In the genomic region with DNA sequence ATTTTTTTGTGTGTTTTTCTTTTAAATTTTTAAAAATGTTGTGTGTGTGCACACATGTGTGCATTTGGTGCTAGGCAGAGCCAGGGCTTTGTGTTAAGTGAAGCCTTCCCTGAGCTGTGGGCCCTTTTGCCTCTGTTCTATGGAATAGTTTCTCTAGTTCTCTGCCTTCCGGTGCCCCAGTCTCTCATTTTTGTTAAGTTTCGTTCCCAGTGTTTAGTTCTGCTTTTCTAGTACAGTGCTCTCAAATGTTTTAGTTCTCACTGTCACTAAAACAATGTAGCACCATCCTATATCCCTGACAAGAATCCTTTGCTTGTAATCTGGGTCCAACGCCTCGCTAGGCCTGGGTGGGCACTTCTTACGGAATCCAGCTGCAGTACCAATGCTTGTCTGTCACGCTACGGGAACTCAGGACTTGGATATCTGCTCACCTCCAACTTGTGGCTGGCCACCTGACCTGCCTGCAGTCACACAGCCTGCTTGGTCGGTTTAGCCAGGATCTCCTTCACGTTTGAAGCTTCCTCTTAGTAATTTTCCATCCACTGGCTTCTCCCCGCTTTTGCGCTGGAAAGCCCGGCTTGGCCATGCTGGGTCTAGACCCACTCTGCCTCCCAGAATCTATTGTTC, we compare ENCODE assay signal across 13 mouse cellular contexts. TPM values are rescaled to one million over a fixed set of nuclear protein-coding genes. Genes with fewer than 3 reads are reported as not detected.
DNase-seq lines count a peak whose midpoint lies in the region; ATAC-seq and TF ChIP-seq lines count a peak whose summit lies in the region.
"Had no signal": no experiment of that assay in that cellular context is flagged by ENCODE, and none has a peak within 500 bp of the region (broad histone marks: within the 10 kb centered on the region; RNA-seq: fewer than 3 reads in every experiment).

No protein-coding gene starts in this region.

- no peak overlapping the region for H3K4me3 ChIP-seq in midbrain, embryonic 11.5 days (ENCODE audit: low read depth, low read length)
- H3K4me3 ChIP-seq in midbrain, embryonic 10.5 days: no peak overlapping the region
- H3K4me3 ChIP-seq in kidney, postnatal 0 days (replicated peaks; ENCODE audit: low read depth, low read length): no peak overlapping the region
- H3K4me3 ChIP-seq in hindbrain, embryonic 11.5 days (ENCODE audit: low read depth, low read length): no peak overlapping the region
- H3K4me3 ChIP-seq: hindbrain, embryonic 13.5 days; limb, embryonic 13.5 days had no signal

- no peaks in the 10 kb centered on the region for H3K36me3 ChIP-seq in midbrain, embryonic 11.5 days (ENCODE audit: control insufficient read depth, insufficient read depth, low read length)
- no peaks in the 10 kb centered on the region for H3K36me3 ChIP-seq in midbrain, embryonic 10.5 days
- H3K36me3 ChIP-seq in kidney, postnatal 0 days (ENCODE audit: insufficient read depth, low read length): no peaks in the 10 kb centered on the region
- no peaks in the 10 kb centered on the region for H3K36me3 ChIP-seq in hindbrain, embryonic 11.5 days (ENCODE audit: control insufficient read depth, insufficient read depth, low read length)
- H3K36me3 ChIP-seq: G1E; hindbrain, embryonic 13.5 days; limb, embryonic 13.5 days had no signal

- no peaks in the 10 kb centered on the region for H3K27me3 ChIP-seq in midbrain, embryonic 11.5 days (ENCODE audit: control insufficient read depth, insufficient read depth, low read length)
- H3K27me3 ChIP-seq in midbrain, embryonic 10.5 days (ENCODE audit: low read depth, poor library complexity, severe bottlenecking): no peaks in the 10 kb centered on the region
- H3K27me3 ChIP-seq in kidney, postnatal 0 days (ENCODE audit: insufficient read depth, low read length): no peaks in the 10 kb centered on the region
- H3K27me3 ChIP-seq in hindbrain, embryonic 11.5 days (ENCODE audit: control insufficient read depth, insufficient read depth, low read length): no peaks in the 10 kb centered on the region
- H3K27me3 ChIP-seq: hindbrain, embryonic 13.5 days; limb, embryonic 13.5 days had no signal

- 79% methylated on average over 12 of the region's 12 CpGs for WGBS in midbrain, embryonic 11.5 days
- WGBS in midbrain, embryonic 10.5 days: 80% methylated on average over 12 of the region's 12 CpGs
- WGBS in kidney, postnatal 0 days: 52% methylated on average over 12 of the region's 12 CpGs
- 81% methylated on average over 12 of the region's 12 CpGs for WGBS in hindbrain, embryonic 11.5 days

- H3K4me2 ChIP-seq in midbrain, embryonic 11.5 days: no peak overlapping the region
- no peak overlapping the region for H3K4me2 ChIP-seq in kidney, postnatal 0 days (ENCODE audit: low read length)
- H3K4me2 ChIP-seq in hindbrain, embryonic 11.5 days (replicated peaks; ENCODE audit: low read depth, low read length): no peak overlapping the region
- H3K4me2 ChIP-seq: hindbrain, embryonic 13.5 days; limb, embryonic 13.5 days had no signal

- H3K9me3 ChIP-seq in midbrain, embryonic 11.5 days (ENCODE audit: control insufficient read depth, low read length): no peaks in the 10 kb centered on the region
- no peaks in the 10 kb centered on the region for H3K9me3 ChIP-seq in midbrain, embryonic 10.5 days (replicated peaks)
- H3K9me3 ChIP-seq in kidney, postnatal 0 days (replicated peaks; ENCODE audit: low read length): no peaks in the 10 kb centered on the region
- no peaks in the 10 kb centered on the region for H3K9me3 ChIP-seq in hindbrain, embryonic 11.5 days (ENCODE audit: control insufficient read depth, low read length)
- H3K9me3 ChIP-seq: G1E; hindbrain, embryonic 13.5 days; limb, embryonic 13.5 days had no signal

- no peak for TF ChIP-seq CTCF in kidney, postnatal 0 days (IDR thresholded peaks at IDR 0.05; ENCODE audit: low read depth)

- ATAC-seq in midbrain, embryonic 11.5 days (ENCODE audit: low FRiP score): no peak
- peak; percentile 66; the same call in 1 of the 2 replicates for ATAC-seq in kidney, postnatal 0 days (replicated peaks; ENCODE audit: low FRiP score, low read depth)
- ATAC-seq in megakaryocyte progenitor cell, adult 5-6 weeks (replicated peaks; ENCODE audit: poor library complexity): peak; percentile 59
- ATAC-seq in hindbrain, embryonic 11.5 days (ENCODE audit: low FRiP score): no peak

- H3K27ac ChIP-seq in midbrain, embryonic 11.5 days (ENCODE audit: low read depth, low read length): no peak overlapping the region
- no peak overlapping the region for H3K27ac ChIP-seq in midbrain, embryonic 10.5 days (replicated peaks)
- H3K27ac ChIP-seq in kidney, postnatal 0 days: peak overlapping the region; percentile 65
- H3K27ac ChIP-seq in hindbrain, embryonic 11.5 days (ENCODE audit: low read depth, low read length): no peak overlapping the region
- H3K27ac ChIP-seq: hindbrain, embryonic 13.5 days; limb, embryonic 13.5 days had no signal

- no peaks in the 10 kb centered on the region for H3K4me1 ChIP-seq in midbrain, embryonic 11.5 days (ENCODE audit: control insufficient read depth, insufficient read depth, low read length)
- no peaks in the 10 kb centered on the region for H3K4me1 ChIP-seq in midbrain, embryonic 10.5 days
- no peaks in the 10 kb centered on the region; the same call in 1 of the 2 replicates for H3K4me1 ChIP-seq in kidney, postnatal 0 days (replicated peaks; ENCODE audit: insufficient read depth, low read length)
- no peaks in the 10 kb centered on the region for H3K4me1 ChIP-seq in hindbrain, embryonic 11.5 days (replicated peaks; ENCODE audit: control insufficient read depth, insufficient read depth, low read length)
- H3K4me1 ChIP-seq: hindbrain, embryonic 13.5 days; limb, embryonic 13.5 days had no signal

- peak; percentile 61 for DNase-seq in midbrain, embryonic 11.5 days (ENCODE audit: low spot score, missing footprints)
- no peak for DNase-seq in midbrain, embryonic 10.5 days (ENCODE audit: low spot score)
- DNase-seq in R1 (ENCODE audit: low read depth, low spot score): peak; percentile 63
- peak; percentile 47 for DNase-seq in kidney, postnatal 0 days (ENCODE audit: low spot score)
- DNase-seq in hindbrain, embryonic 11.5 days (ENCODE audit: low spot score): no peak
- DNase-seq in right cerebral cortex, postnatal 10 days (ENCODE audit: low spot score in 2 of 2): no peak
- no peak for DNase-seq in adrenal gland, adult 18-20 months (ENCODE audit: low spot score in 2 of 2)
- DNase-seq: gastrocnemius, postnatal 25 days had no signal

- H3K9ac ChIP-seq in midbrain, embryonic 11.5 days (ENCODE audit: low read length): no peak overlapping the region
- no peak overlapping the region for H3K9ac ChIP-seq in kidney, postnatal 0 days (ENCODE audit: low read depth, low read length)
- no peak overlapping the region for H3K9ac ChIP-seq in hindbrain, embryonic 11.5 days (ENCODE audit: low read depth, low read length)
- H3K9ac ChIP-seq: hindbrain, embryonic 13.5 days; limb, embryonic 13.5 days had no signal

RNA-seq across cellular contexts. Expression of gene Xbp1, which starts 8.2 kb away (rescaled TPM):
- 126 and 133 TPM in 2 replicates for polyA plus RNA-seq in midbrain, embryonic 11.5 days (2014; fragmentation: Nextera tagmentation; extraction: Ambion mirVana)
- 106 and 131 TPM in 2 replicates for polyA plus RNA-seq in midbrain, embryonic 10.5 days (2016; fragmentation: Nextera tagmentation; extraction: Ambion mirVana)
- polyA plus RNA-seq in kidney, postnatal 0 days (2015; fragmentation: Nextera tagmentation; extraction: Ambion mirVana): 195 and 199 TPM in 2 replicates
- 215 and 235 TPM in 2 replicates for total RNA-seq in megakaryocyte progenitor cell, adult 5-6 weeks (2015)
- total RNA-seq in megakaryocyte progenitor cell, adult 5-6 weeks (2017): 165 and 167 TPM in 2 replicates
- polyA plus RNA-seq in hindbrain, embryonic 11.5 days (2014; fragmentation: Nextera tagmentation; extraction: Ambion mirVana): 144 and 158 TPM in 2 replicates
- total RNA-seq in adrenal gland, adult 18-20 months (2021): 100 to 1,000 TPM; 144 to 206 TPM

RNA-seq across cellular contexts. Expression of gene Ccdc117, which starts 29.8 kb away (rescaled TPM):
- 26.2 and 27.4 TPM in 2 replicates for polyA plus RNA-seq in midbrain, embryonic 11.5 days (2014; fragmentation: Nextera tagmentation; extraction: Ambion mirVana)
- 21.3 and 22.6 TPM in 2 replicates for polyA plus RNA-seq in midbrain, embryonic 10.5 days (2016; fragmentation: Nextera tagmentation; extraction: Ambion mirVana)
- 14.7 and 15.5 TPM in 2 replicates for polyA plus RNA-seq in kidney, postnatal 0 days (2015; fragmentation: Nextera tagmentation; extraction: Ambion mirVana)
- 17.1 and 19.2 TPM in 2 replicates for total RNA-seq in megakaryocyte progenitor cell, adult 5-6 weeks (2015)
- total RNA-seq in megakaryocyte progenitor cell, adult 5-6 weeks (2017): 29.4 and 32.9 TPM in 2 replicates
- polyA plus RNA-seq in hindbrain, embryonic 11.5 days (2014; fragmentation: Nextera tagmentation; extraction: Ambion mirVana): 21.3 and 26.6 TPM in 2 replicates
- total RNA-seq in adrenal gland, adult 18-20 months (2021): 10 to 100 TPM; 37.8 to 47.4 TPM

RNA-seq across cellular contexts. Expression of gene Ankrd36, which starts 57.3 kb away (rescaled TPM):
- polyA plus RNA-seq in midbrain, embryonic 11.5 days (2014; fragmentation: Nextera tagmentation; extraction: Ambion mirVana): not detected in 2 replicates
- 0.11 TPM in 1 of 2 replicates, not detected in the other for polyA plus RNA-seq in midbrain, embryonic 10.5 days (2016; fragmentation: Nextera tagmentation; extraction: Ambion mirVana)
- polyA plus RNA-seq in kidney, postnatal 0 days (2015; fragmentation: Nextera tagmentation; extraction: Ambion mirVana): not detected in 2 replicates
- total RNA-seq in megakaryocyte progenitor cell, adult 5-6 weeks (2015): not detected in 2 replicates
- 0.10 TPM in 1 of 2 replicates, not detected in the other for total RNA-seq in megakaryocyte progenitor cell, adult 5-6 weeks (2017)
- polyA plus RNA-seq in hindbrain, embryonic 11.5 days (2014; fragmentation: Nextera tagmentation; extraction: Ambion mirVana): not detected in 2 replicates
- not detected for total RNA-seq in adrenal gland, adult 18-20 months (2021)
- total RNA-seq: gastrocnemius, postnatal 25 days had no signal
- polyA plus RNA-seq: brain, embryonic 14.5 days; hindbrain, embryonic 13.5 days had no signal

Comparison
In these comparisons a context has a peak if more than half of its experiments do, and no peak if none do; other contexts are left out.
1. DNase-seq: peak in midbrain, embryonic 11.5 days (single experiment), R1 (single experiment) and kidney, postnatal 0 days (single experiment); none in midbrain, embryonic 10.5 days (single experiment), hindbrain, embryonic 11.5 days (single experiment), right cerebral cortex, postnatal 10 days (0 of 2) and adrenal gland, adult 18-20 months (0 of 2).
2. ATAC-seq: peak in kidney, postnatal 0 days (single experiment) and megakaryocyte progenitor cell, adult 5-6 weeks (single experiment); none in midbrain, embryonic 11.5 days (single experiment) and hindbrain, embryonic 11.5 days (single experiment).